Mouse (Mus musculus): Measurements from ENCODE around the gene Mettl1. TPM values are rescaled to one million over a fixed set of nuclear protein-coding genes. Genes with fewer than 3 reads are reported as not detected.
A peak's percentile ranks its signal among the peaks of the same experiment; 100 is the strongest.

Gene Mettl1
- polyA plus RNA-seq, 1 experiment from 2014 or later, result 49.4 TPM

DNA sequence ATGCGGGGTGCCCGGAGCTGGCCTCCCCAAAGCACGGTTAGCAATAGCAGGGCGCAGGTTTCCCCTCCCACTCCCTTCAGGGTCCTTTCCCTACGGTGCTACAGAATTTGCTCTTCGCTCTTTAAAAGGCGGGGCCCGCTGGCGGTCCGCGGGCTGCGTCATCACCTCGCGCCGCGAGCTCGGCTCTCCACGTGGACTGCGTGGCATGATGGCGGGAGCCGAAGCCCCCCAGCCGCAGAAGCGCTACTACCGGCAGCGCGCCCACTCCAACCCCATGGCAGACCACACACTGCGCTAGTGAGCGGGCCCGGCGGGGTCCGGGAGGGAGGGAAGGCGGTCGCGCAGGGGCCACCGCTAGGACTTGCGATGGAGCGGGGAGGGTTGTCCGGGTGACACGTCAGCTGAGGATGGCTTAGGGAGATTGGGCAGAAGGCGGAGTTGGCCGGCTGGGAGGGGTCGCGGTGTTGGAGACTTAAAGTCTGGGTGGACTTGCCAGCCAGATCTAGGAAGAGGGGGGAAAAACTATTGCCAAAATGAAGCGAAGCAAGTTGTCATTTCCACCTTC lies 642 bp downstream of the Mettl1 start:
- peak overlapping the region; percentile 98 for H3K4me2 ChIP-seq (ENCODE audit: low read depth, low read length)
- H3K4me3 ChIP-seq (replicated peaks; ENCODE audit: low read length), result peak overlapping the region; percentile 92
- peaks cover 7% of the 10 kb centered on the region; the same call in 1 of the 2 replicates for H3K4me1 ChIP-seq (ENCODE audit: control insufficient read depth, insufficient read depth, low read length)
- H3K27ac ChIP-seq (ENCODE audit: low read length), result peak overlapping the region; percentile 77
- peak; percentile 85 for ATAC-seq (ENCODE audit: insufficient read depth, low FRiP score)
- WGBS, result under 1% methylated on average over 44 of the region's 44 CpGs
- no peaks in the 10 kb centered on the region for H3K27me3 ChIP-seq (ENCODE audit: control insufficient read depth, insufficient read depth, low read length)
- H3K9me3 ChIP-seq (replicated peaks; ENCODE audit: control insufficient read depth, low read length), result no peaks in the 10 kb centered on the region
- 0 out of 2 replicates have a peak, but pooled peaks cover 2% of the 10 kb centered on the region for H3K36me3 ChIP-seq (ENCODE audit: control insufficient read depth, insufficient read depth, low read length)
- peak overlapping the region; percentile 85 for H3K9ac ChIP-seq (ENCODE audit: low read length)

DNA sequence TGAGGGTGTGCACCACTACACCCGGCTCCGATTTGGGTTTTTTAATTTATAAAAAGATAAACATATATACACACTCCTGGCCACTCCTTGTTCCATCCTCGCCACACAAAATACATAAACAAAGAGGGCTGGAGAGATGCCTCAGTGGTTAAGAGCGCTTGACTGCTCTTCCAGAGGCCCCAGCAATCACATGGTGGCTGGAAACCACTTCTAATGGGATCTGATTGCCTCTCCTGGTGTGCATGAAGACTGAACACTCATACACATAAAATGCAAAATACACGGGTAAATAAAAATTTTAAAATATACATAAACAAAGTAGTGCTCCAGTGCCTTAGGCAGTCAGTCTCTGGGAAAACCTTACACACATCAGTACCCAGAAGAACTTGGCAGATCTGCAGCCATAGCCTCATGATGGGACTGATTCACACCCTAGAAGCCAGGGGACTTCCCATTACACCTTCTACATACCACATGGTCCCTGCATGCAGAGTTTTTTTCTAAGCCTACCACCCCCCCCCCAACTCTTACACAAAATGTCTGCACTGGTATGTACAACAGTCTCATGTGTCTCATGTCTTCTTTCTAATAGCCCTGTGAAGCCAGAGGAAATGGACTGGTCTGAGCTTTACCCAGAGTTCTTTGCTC lies 1.4 kb downstream of the Mettl1 start:
- no peaks in the 10 kb centered on the region for H3K9me3 ChIP-seq (replicated peaks; ENCODE audit: control insufficient read depth, low read length)
- peak overlapping the region; percentile 92 for H3K4me3 ChIP-seq (replicated peaks; ENCODE audit: low read length)
- H3K27me3 ChIP-seq (ENCODE audit: control insufficient read depth, insufficient read depth, low read length), result peaks cover 2% of the 10 kb centered on the region
- peaks cover 7% of the 10 kb centered on the region; the same call in 1 of the 2 replicates for H3K4me1 ChIP-seq (ENCODE audit: control insufficient read depth, insufficient read depth, low read length)
- 0 out of 2 replicates have a peak, but pooled peaks cover 2% of the 10 kb centered on the region for H3K36me3 ChIP-seq (ENCODE audit: control insufficient read depth, insufficient read depth, low read length)
- peak overlapping the region; percentile 98 for H3K4me2 ChIP-seq (ENCODE audit: low read depth, low read length)
- H3K9ac ChIP-seq (ENCODE audit: low read length), result peak overlapping the region; percentile 85
- H3K27ac ChIP-seq (ENCODE audit: low read length), result no peak overlapping the region
- ATAC-seq (ENCODE audit: insufficient read depth, low FRiP score), result no peak
- WGBS, result 15% methylated on average over 5 of the region's 5 CpGs

DNA sequence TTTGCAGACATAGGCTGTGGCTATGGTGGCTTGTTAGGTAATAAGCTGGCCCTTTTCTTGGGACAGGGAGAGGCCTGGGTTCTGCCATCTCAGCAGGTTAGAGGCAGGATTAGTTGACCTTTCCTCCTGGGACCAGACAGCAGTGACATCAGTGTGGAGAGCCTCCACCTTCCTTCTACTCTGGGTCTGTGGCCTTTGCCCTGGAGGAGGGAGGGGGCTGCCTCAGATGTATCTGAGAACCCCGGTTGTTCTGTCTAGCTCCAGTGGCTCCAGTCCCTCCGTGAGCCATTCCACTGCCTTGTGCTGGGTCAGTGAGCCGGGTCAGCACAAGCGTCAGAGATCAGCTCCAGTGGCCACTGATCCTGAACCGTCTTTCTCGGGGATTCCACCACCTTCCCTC lies 2.0 kb downstream of the Mettl1 start:
- no peak overlapping the region for H3K27ac ChIP-seq (ENCODE audit: low read length)

DNA sequence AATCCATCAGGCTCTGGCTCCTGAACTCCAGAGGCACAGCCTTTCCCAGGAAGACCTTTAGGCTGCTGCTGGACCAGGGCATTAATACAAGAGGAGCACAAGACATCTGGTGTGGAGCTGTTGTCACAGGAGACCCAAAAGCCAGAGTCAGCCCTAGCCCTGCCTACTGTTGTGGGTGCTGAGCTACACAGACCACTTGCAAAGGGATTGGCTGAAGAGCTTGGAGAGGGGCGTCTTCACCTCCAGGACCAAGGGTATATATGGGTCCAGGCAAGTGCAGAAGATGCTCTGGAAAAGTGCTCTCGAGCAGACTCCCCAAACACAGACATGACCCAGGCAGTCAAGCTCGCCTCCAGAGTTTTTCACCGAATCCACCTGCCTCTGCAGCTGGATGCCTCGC lies 6.7 kb downstream of the Mettl1 start, which contains the start of gene Cyp27b1:
TSS of gene Cyp27b1 (plus strand) at position 297 of the 400 bp plus-strand sequence.
- H3K27me3 ChIP-seq (ENCODE audit: control insufficient read depth, insufficient read depth, low read length), result peaks cover 45% of the 10 kb centered on the region
- no peaks in the 10 kb centered on the region for H3K9me3 ChIP-seq (replicated peaks; ENCODE audit: control insufficient read depth, low read length)
- WGBS, result 30% methylated on average over 5 of the region's 5 CpGs
- H3K36me3 ChIP-seq (ENCODE audit: control insufficient read depth, insufficient read depth, low read length), result 0 out of 2 replicates have a peak, but pooled peaks cover 2% of the 10 kb centered on the region
- H3K9ac ChIP-seq (ENCODE audit: low read length), result peak within 1 kb of the TSS; percentile 43
- H3K27ac ChIP-seq (ENCODE audit: low read length), result no peak within 1 kb of the TSS
- H3K4me3 ChIP-seq (replicated peaks; ENCODE audit: low read length), result peak within 1 kb of the TSS; percentile 31
- peak within 1 kb of the TSS; percentile 51 for H3K4me2 ChIP-seq (ENCODE audit: low read depth, low read length)
- peaks cover 12% of the 10 kb centered on the region for H3K4me1 ChIP-seq (ENCODE audit: control insufficient read depth, insufficient read depth, low read length)
- no peak for ATAC-seq (ENCODE audit: insufficient read depth, low FRiP score)

More for the DNA sequence above, 2.0 kb downstream of the Mettl1 start:
- WGBS, result 88% methylated on average over 6 of the region's 6 CpGs
- Histone ChIP-seq H3K27me3 (ENCODE audit: control insufficient read depth, insufficient read depth, low read length) (peaks cover 8% of the 10 kb centered on the region), H3K4me3 (replicated peaks; ENCODE audit: low read length) (no peak overlapping the region), H3K36me3 (ENCODE audit: control insufficient read depth, insufficient read depth, low read length) (0 out of 2 replicates have a peak, but pooled peaks cover 2% of the 10 kb centered on the region), H3K9ac (ENCODE audit: low read length) (no peak overlapping the region), H3K4me2 (ENCODE audit: low read depth, low read length) (no peak overlapping the region), H3K9me3 (replicated peaks; ENCODE audit: control insufficient read depth, low read length) (no peaks in the 10 kb centered on the region), H3K4me1 (ENCODE audit: control insufficient read depth, insufficient read depth, low read length) (peaks cover 7% of the 10 kb centered on the region; the same call in 1 of the 2 replicates)
- no peak for ATAC-seq (ENCODE audit: insufficient read depth, low FRiP score)

DNA sequence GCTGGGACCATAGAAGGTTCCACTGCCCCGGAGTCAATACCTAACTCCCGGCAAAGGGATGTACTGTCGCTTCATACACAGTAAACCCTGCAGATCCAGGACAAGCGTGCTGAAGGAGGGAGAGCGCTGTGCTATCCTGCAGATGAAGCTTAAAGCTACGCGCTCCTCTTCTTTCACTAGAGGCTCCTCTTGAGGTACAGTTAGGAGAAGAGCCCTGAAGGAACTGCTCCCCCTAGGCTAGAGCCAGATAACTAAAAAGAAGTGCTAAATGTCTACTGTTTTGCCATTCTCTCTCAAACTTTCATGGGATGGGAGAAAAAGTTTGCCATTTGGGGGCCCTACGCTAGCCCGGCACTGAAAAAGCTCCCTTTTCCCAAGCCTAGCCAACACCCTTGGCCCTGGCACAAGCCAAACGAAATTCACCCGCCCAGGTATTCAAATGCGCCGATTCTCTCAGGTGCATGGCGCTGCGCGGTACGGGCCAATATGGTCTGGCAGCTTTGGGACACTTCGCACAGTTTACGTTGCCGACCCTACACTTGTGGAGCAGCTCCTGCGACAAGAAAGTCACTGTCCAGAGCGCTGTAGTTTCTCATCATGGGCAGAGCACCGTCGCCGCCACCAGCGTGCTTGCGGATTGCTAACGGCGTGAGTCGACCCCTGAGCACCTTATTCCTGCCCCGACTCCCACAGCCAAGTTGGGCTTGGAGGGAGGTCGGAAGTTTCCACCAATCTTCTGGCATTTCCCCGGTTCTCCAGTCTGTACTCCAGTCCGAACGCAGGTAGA lies 7.6 kb downstream of the Mettl1 start:
- Histone ChIP-seq H3K9me3 (replicated peaks; ENCODE audit: control insufficient read depth, low read length) (no peaks in the 10 kb centered on the region), H3K36me3 (ENCODE audit: control insufficient read depth, insufficient read depth, low read length) (0 out of 2 replicates have a peak, but pooled peaks cover 2% of the 10 kb centered on the region), H3K4me2 (ENCODE audit: low read depth, low read length) (peak overlapping the region; percentile 51), H3K27me3 (ENCODE audit: control insufficient read depth, insufficient read depth, low read length) (peaks cover 45% of the 10 kb centered on the region), H3K27ac (ENCODE audit: low read length) (no peak overlapping the region), H3K4me1 (ENCODE audit: control insufficient read depth, insufficient read depth, low read length) (peaks cover 11% of the 10 kb centered on the region), H3K9ac (ENCODE audit: low read length) (peak overlapping the region; percentile 43), H3K4me3 (replicated peaks; ENCODE audit: low read length) (peak overlapping the region; percentile 31)
- ATAC-seq (ENCODE audit: insufficient read depth, low FRiP score), result no peak
- WGBS, result 5% methylated on average over 35 of the region's 35 CpGs

DNA sequence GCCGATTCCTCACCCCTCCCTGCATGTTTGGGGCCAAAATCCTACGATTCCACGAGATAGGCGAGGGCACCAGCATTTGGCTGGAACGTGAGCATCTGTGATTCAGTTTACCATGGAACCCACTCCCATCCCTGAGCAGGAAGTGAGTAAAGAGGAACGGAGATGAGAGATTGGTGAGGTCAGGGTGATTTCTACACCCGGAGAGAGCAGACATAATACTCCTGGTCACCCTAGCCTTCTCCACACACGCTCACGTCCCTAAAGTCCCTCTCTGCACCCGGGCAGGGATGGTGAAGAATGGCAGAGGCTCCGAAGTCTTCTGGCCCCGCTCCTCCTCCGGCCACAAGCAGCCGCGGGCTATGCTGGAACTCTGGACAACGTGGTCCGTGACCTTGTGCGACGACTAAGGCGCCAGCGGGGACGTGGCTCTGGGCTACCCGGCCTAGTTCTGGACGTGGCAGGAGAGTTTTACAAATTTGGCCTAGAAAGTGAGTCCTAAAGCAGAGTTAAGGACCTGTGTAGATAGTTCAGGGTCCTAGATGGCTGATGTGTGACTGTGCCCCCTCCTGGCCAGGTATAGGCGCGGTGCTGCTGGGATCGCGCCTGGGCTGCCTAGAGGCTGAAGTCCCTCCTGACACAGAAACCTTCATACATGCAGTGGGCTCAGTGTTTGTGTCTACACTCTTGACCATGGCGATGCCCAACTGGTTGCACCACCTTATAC lies 8.3 kb downstream of the Mettl1 start:
- H3K9me3 ChIP-seq (replicated peaks; ENCODE audit: control insufficient read depth, low read length), result no peaks in the 10 kb centered on the region
- peak; percentile 51; the same call in 1 of the 2 replicates for ATAC-seq (ENCODE audit: insufficient read depth, low FRiP score)
- peak overlapping the region; percentile 31 for H3K4me3 ChIP-seq (replicated peaks; ENCODE audit: low read length)
- H3K4me1 ChIP-seq (ENCODE audit: control insufficient read depth, insufficient read depth, low read length), result peaks cover 11% of the 10 kb centered on the region
- 0 out of 2 replicates have a peak, but pooled peaks cover 2% of the 10 kb centered on the region for H3K36me3 ChIP-seq (ENCODE audit: control insufficient read depth, insufficient read depth, low read length)
- peak overlapping the region; percentile 43 for H3K9ac ChIP-seq (ENCODE audit: low read length)
- 3% methylated on average over 29 of the region's 29 CpGs for WGBS
- H3K4me2 ChIP-seq (ENCODE audit: low read depth, low read length), result peak overlapping the region; percentile 51
- no peak overlapping the region for H3K27ac ChIP-seq (ENCODE audit: low read length)
- H3K27me3 ChIP-seq (ENCODE audit: control insufficient read depth, insufficient read depth, low read length), result peaks cover 45% of the 10 kb centered on the region

DNA sequence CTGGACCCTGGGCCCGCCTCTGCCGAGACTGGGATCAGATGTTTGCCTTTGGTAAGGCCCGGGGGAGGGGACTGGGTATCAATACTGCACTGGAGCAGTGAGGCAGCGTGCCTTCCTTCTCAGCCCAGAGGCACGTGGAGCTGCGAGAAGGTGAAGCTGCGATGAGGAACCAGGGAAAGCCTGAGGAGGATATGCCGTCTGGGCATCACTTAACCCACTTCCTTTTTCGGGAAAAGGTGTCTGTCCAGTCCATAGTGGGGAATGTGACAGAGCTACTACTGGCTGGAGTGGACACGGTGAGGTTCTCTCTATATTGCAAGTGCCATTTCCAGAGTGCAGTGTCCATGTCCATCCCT lies 8.9 kb downstream of the Mettl1 start:
- Histone ChIP-seq H3K27ac (ENCODE audit: low read length) (no peak overlapping the region), H3K9ac (ENCODE audit: low read length) (no peak overlapping the region), H3K9me3 (replicated peaks; ENCODE audit: control insufficient read depth, low read length) (no peaks in the 10 kb centered on the region), H3K4me1 (ENCODE audit: control insufficient read depth, insufficient read depth, low read length) (peaks cover 11% of the 10 kb centered on the region), H3K36me3 (ENCODE audit: control insufficient read depth, insufficient read depth, low read length) (no peaks in the 10 kb centered on the region), H3K4me2 (ENCODE audit: low read depth, low read length) (peak overlapping the region; percentile 51), H3K27me3 (ENCODE audit: control insufficient read depth, insufficient read depth, low read length) (peaks cover 45% of the 10 kb centered on the region), H3K4me3 (replicated peaks; ENCODE audit: low read length) (0 out of 2 replicates have a peak overlapping the region, but pooled peaks have one; percentile 31)
- WGBS, result 17% methylated on average over 10 of the region's 10 CpGs
- ATAC-seq (ENCODE audit: insufficient read depth, low FRiP score), result no peak

DNA sequence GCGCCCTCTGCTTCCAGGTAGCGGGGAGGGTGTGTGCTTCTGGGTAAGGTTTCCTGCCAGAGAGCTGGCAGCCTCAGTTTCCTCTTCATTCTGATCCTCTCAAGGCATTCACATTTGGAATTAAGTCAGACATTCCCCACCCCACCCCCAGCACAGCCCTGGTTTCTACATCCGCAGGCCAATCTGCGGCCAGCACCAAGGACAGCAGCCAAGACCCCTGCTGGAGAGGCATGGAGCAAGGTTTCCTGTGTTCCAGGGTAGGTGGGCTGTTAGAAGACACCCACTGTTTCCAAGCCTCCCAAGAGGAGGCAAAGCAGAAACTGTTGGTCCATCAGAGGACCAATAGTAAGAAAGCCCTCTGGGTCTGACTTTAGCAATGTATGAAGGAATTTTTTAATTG lies 13.4 kb downstream of the Mettl1 start:
- 65% methylated on average over 4 of the region's 4 CpGs for WGBS
- no peak overlapping the region for H3K9ac ChIP-seq (ENCODE audit: low read length)
- peaks cover 5% of the 10 kb centered on the region; the same call in 1 of the 2 replicates for H3K36me3 ChIP-seq (ENCODE audit: control insufficient read depth, insufficient read depth, low read length)
- H3K27ac ChIP-seq (ENCODE audit: low read length), result no peak overlapping the region
- no peaks in the 10 kb centered on the region for H3K9me3 ChIP-seq (replicated peaks; ENCODE audit: control insufficient read depth, low read length)
- H3K4me1 ChIP-seq (ENCODE audit: control insufficient read depth, insufficient read depth, low read length), result peaks cover 14% of the 10 kb centered on the region
- peaks cover 24% of the 10 kb centered on the region for H3K27me3 ChIP-seq (ENCODE audit: control insufficient read depth, insufficient read depth, low read length)
- H3K4me3 ChIP-seq (replicated peaks; ENCODE audit: low read length), result no peak overlapping the region
- no peak overlapping the region for H3K4me2 ChIP-seq (ENCODE audit: low read depth, low read length)
- ATAC-seq (ENCODE audit: insufficient read depth, low FRiP score), result no peak

Measured in stomach, embryonic 16.5 days (tissue).